Mouse (Mus musculus): Measurements from ENCODE around the gene Fmo5. TPM values are rescaled to one million over a fixed set of nuclear protein-coding genes. Genes with fewer than 3 reads are reported as not detected.

The Fmo5 gene
- polyA plus RNA-seq, 1 experiment from 2014 or later = 50.4 TPM

- Histone ChIP-seq H3K9me3 (ENCODE audit: control insufficient read depth, low read length) (no peaks in the 10 kb centered on the region), H3K4me1 (ENCODE audit: control insufficient read depth, insufficient read depth, low read length) (peaks cover 7% of the 10 kb centered on the region), H3K4me3 (ENCODE audit: low read length) (peak overlapping the region; percentile 91), H3K27me3 (replicated peaks; ENCODE audit: control insufficient read depth, insufficient read depth, low read length) (no peaks in the 10 kb centered on the region), H3K27ac (ENCODE audit: low read length) (peak overlapping the region; percentile 95), H3K9ac (ENCODE audit: low read depth, low read length) (peak overlapping the region; percentile 94), H3K36me3 (ENCODE audit: control insufficient read depth, insufficient read depth, low read length) (no peaks in the 10 kb centered on the region), H3K4me2 (ENCODE audit: low read depth, low read length) (peak overlapping the region; percentile 83)
- 4% methylated on average over 20 of the region's 20 CpGs for WGBS
- peak; percentile 11 for ATAC-seq
Measured at GRCm38 (mm10) chr3:97609201-97609844, 19.3 kb upstream of the Fmo5 start.

- peak; percentile 94 for ATAC-seq
- WGBS = under 1% methylated on average over 56 of the region's 56 CpGs
Measured at GRCm38 (mm10) chr3:97609845-97610410, 18.7 kb upstream of the Fmo5 start, which contains the start of gene Chd1l. Gene Chd1l (minus strand): TSS chr3:97610203.

DNA sequence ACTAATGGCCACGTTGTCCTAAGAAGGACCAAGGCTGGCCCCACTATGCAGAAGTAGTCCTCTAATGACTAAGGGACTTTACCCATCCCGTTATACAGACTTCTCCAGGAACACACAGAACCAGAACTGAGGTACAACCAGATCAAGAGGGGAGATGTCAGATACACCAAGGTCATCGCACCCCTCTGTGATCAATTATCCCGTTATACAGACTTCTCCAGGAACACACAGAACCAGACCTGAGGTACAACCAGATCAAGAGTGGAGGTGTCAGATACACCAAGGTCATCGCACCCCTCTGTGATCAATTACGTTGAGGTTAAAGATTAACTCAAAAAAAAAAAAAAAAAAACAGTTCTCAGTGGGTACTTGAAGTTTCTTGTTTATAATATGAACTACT, 17.6 kb upstream of the Fmo5 start:
- H3K9me3 ChIP-seq (ENCODE audit: control insufficient read depth, low read length) = no peaks in the 10 kb centered on the region
- WGBS = 64% methylated on average over 6 of the region's 6 CpGs
- H3K4me1 ChIP-seq (ENCODE audit: control insufficient read depth, insufficient read depth, low read length) = peaks cover 7% of the 10 kb centered on the region
- H3K4me2 ChIP-seq (ENCODE audit: low read depth, low read length) = no peak overlapping the region
- H3K36me3 ChIP-seq (ENCODE audit: control insufficient read depth, insufficient read depth, low read length) = no peaks in the 10 kb centered on the region
- no peaks in the 10 kb centered on the region for H3K27me3 ChIP-seq (replicated peaks; ENCODE audit: control insufficient read depth, insufficient read depth, low read length)
- no peak overlapping the region for H3K4me3 ChIP-seq (ENCODE audit: low read length)
- no peak overlapping the region for H3K9ac ChIP-seq (ENCODE audit: low read depth, low read length)
- no peak overlapping the region for H3K27ac ChIP-seq (ENCODE audit: low read length)
- no peak for ATAC-seq

More at GRCm38 (mm10) chr3:97609845-97610410, 18.7 kb upstream of the Fmo5 start, which contains the start of gene Chd1l:
- H3K9me3 ChIP-seq (ENCODE audit: control insufficient read depth, low read length) = no peaks in the 10 kb centered on the region
- H3K4me1 ChIP-seq (ENCODE audit: control insufficient read depth, insufficient read depth, low read length) = peaks cover 7% of the 10 kb centered on the region
- peak within 1 kb of the TSS; percentile 94 for H3K9ac ChIP-seq (ENCODE audit: low read depth, low read length)
- H3K27me3 ChIP-seq (replicated peaks; ENCODE audit: control insufficient read depth, insufficient read depth, low read length) = no peaks in the 10 kb centered on the region
- no peaks in the 10 kb centered on the region for H3K36me3 ChIP-seq (ENCODE audit: control insufficient read depth, insufficient read depth, low read length)
- H3K27ac ChIP-seq (ENCODE audit: low read length) = peak within 1 kb of the TSS; percentile 95
- peak within 1 kb of the TSS; percentile 91 for H3K4me3 ChIP-seq (ENCODE audit: low read length)
- peak within 1 kb of the TSS; percentile 83 for H3K4me2 ChIP-seq (ENCODE audit: low read depth, low read length)

DNA sequence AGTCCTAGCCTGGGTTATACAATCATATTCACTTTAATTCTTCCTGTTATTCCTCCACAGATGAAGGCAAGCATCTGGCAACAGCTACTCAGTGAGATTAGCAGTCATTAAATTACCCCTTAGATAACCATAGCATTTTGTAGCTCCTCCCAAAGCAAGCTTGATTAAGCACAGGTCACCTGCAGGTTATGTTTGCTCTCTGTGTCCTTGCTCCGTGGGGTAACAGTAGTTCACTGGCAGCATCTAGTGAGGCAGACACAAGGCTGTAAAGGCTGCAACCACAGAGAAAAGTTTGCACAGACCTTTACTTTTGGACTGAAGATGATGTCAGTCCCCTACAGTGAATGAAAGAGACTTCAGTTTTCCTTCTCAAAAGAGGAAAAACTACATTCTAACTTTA, 13.4 kb upstream of the Fmo5 start:
- ATAC-seq = peak; percentile 90
- H3K4me1 ChIP-seq (ENCODE audit: control insufficient read depth, insufficient read depth, low read length) = peaks cover 4% of the 10 kb centered on the region; the same call in 1 of the 2 replicates
- 11% methylated on average over 1 of the region's 1 CpGs for WGBS
- no peak overlapping the region for H3K4me2 ChIP-seq (ENCODE audit: low read depth, low read length)
- no peak overlapping the region for H3K4me3 ChIP-seq (ENCODE audit: low read length)
- H3K9me3 ChIP-seq (ENCODE audit: control insufficient read depth, low read length) = no peaks in the 10 kb centered on the region
- no peaks in the 10 kb centered on the region for H3K36me3 ChIP-seq (ENCODE audit: control insufficient read depth, insufficient read depth, low read length)
- H3K27ac ChIP-seq (ENCODE audit: low read length) = peak overlapping the region; percentile 34; the same call in 1 of the 2 replicates
- no peaks in the 10 kb centered on the region for H3K27me3 ChIP-seq (replicated peaks; ENCODE audit: control insufficient read depth, insufficient read depth, low read length)
- H3K9ac ChIP-seq (ENCODE audit: low read depth, low read length) = no peak overlapping the region; the same call in 1 of the 2 replicates

GRCm38 (mm10) chr3:97615933-97616332, 12.7 kb upstream of the Fmo5 start:
- H3K9ac ChIP-seq (ENCODE audit: low read depth, low read length) = no peak overlapping the region
- no peaks in the 10 kb centered on the region for H3K4me1 ChIP-seq (ENCODE audit: control insufficient read depth, insufficient read depth, low read length)

GRCm38 (mm10) chr3:97617091-97617825, 11.3 kb upstream of the Fmo5 start:
- Histone ChIP-seq H3K27ac (ENCODE audit: low read length) (peak overlapping the region; percentile 58), H3K36me3 (ENCODE audit: control insufficient read depth, insufficient read depth, low read length) (no peaks in the 10 kb centered on the region), H3K27me3 (replicated peaks; ENCODE audit: control insufficient read depth, insufficient read depth, low read length) (no peaks in the 10 kb centered on the region), H3K4me3 (ENCODE audit: low read length) (no peak overlapping the region), H3K9ac (ENCODE audit: low read depth, low read length) (no peak overlapping the region), H3K4me1 (ENCODE audit: control insufficient read depth, insufficient read depth, low read length) (no peaks in the 10 kb centered on the region), H3K4me2 (ENCODE audit: low read depth, low read length) (no peak overlapping the region), H3K9me3 (ENCODE audit: control insufficient read depth, low read length) (no peaks in the 10 kb centered on the region)
- ATAC-seq = no peak
- 96% methylated on average over 18 of the region's 19 CpGs for WGBS

More at GRCm38 (mm10) chr3:97615933-97616332, 12.7 kb upstream of the Fmo5 start:
- H3K27ac ChIP-seq (ENCODE audit: low read length) = no peak overlapping the region
- WGBS = 81% methylated on average over 4 of the region's 4 CpGs
- no peak for ATAC-seq
- no peak overlapping the region for H3K4me3 ChIP-seq (ENCODE audit: low read length)
- H3K4me2 ChIP-seq (ENCODE audit: low read depth, low read length) = no peak overlapping the region
- H3K27me3 ChIP-seq (replicated peaks; ENCODE audit: control insufficient read depth, insufficient read depth, low read length) = no peaks in the 10 kb centered on the region
- no peaks in the 10 kb centered on the region for H3K36me3 ChIP-seq (ENCODE audit: control insufficient read depth, insufficient read depth, low read length)
- H3K9me3 ChIP-seq (ENCODE audit: control insufficient read depth, low read length) = no peaks in the 10 kb centered on the region

DNA sequence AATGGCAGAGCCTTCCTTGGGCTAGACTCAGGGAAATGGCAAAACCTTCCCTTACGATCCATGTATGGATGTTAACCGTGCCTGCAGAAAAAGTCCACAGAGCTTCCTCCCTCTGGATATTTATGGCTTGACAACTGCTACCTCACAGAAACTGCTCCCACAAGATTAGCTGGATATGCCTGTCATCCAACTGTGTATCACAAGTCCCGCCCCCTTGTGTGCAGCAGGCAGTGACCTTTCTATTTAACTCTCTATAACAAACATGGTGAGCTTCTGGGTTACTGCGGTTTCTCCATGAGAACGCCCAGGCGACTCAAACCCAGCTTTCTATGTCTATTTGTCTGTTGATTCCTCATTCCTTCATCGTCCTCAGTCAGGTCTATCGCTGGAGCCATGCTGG, 10.7 kb upstream of the Fmo5 start:
- Histone ChIP-seq H3K9me3 (ENCODE audit: control insufficient read depth, low read length) (no peaks in the 10 kb centered on the region), H3K4me3 (ENCODE audit: low read length) (no peak overlapping the region), H3K4me1 (ENCODE audit: control insufficient read depth, insufficient read depth, low read length) (no peaks in the 10 kb centered on the region), H3K9ac (ENCODE audit: low read depth, low read length) (no peak overlapping the region), H3K27ac (ENCODE audit: low read length) (peak overlapping the region; percentile 82), H3K36me3 (ENCODE audit: control insufficient read depth, insufficient read depth, low read length) (no peaks in the 10 kb centered on the region), H3K4me2 (ENCODE audit: low read depth, low read length) (no peak overlapping the region; the same call in 1 of the 2 replicates), H3K27me3 (replicated peaks; ENCODE audit: control insufficient read depth, insufficient read depth, low read length) (no peaks in the 10 kb centered on the region)
- WGBS = 58% methylated on average over 8 of the region's 8 CpGs
- peak; percentile 59 for ATAC-seq

DNA sequence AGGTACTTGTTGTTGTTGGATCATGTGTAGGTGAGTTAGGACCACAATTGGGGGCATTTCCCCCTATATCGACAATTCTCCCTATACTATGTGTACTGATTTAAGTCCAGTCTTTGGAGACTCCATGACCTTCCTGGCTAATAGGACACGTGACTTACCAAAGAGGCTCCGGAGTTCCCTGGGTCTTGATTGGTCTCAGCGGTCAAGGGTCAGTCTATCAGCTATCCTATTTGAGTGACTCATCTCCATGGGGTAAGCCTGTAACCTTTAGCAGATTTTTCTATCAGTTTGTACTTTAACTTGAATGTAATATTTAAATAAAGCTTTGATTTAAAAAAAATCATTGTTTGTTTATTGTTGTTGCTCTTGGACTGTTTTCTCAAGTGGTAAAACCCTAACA, 7.9 kb upstream of the Fmo5 start:
- WGBS = 70% methylated on average over 4 of the region's 4 CpGs
- ATAC-seq = peak; percentile 67
- H3K9ac ChIP-seq (ENCODE audit: low read depth, low read length) = no peak overlapping the region
- H3K36me3 ChIP-seq (ENCODE audit: control insufficient read depth, insufficient read depth, low read length) = no peaks in the 10 kb centered on the region
- no peak overlapping the region for H3K4me2 ChIP-seq (ENCODE audit: low read depth, low read length)
- H3K4me1 ChIP-seq (ENCODE audit: control insufficient read depth, insufficient read depth, low read length) = no peaks in the 10 kb centered on the region
- H3K9me3 ChIP-seq (ENCODE audit: control insufficient read depth, low read length) = no peaks in the 10 kb centered on the region
- H3K27ac ChIP-seq (ENCODE audit: low read length) = peak overlapping the region; percentile 52; the same call in 1 of the 2 replicates
- no peaks in the 10 kb centered on the region for H3K27me3 ChIP-seq (replicated peaks; ENCODE audit: control insufficient read depth, insufficient read depth, low read length)
- no peak overlapping the region for H3K4me3 ChIP-seq (ENCODE audit: low read length)

GRCm38 (mm10) chr3:97624611-97625010, 4.0 kb upstream of the Fmo5 start:
- WGBS = 31% methylated on average over 2 of the region's 2 CpGs
- Histone ChIP-seq H3K4me1 (ENCODE audit: control insufficient read depth, insufficient read depth, low read length) (peaks cover 7% of the 10 kb centered on the region), H3K27ac (ENCODE audit: low read length) (no peak overlapping the region), H3K9ac (ENCODE audit: low read depth, low read length) (no peak overlapping the region), H3K36me3 (ENCODE audit: control insufficient read depth, insufficient read depth, low read length) (no peaks in the 10 kb centered on the region), H3K4me3 (ENCODE audit: low read length) (no peak overlapping the region), H3K27me3 (replicated peaks; ENCODE audit: control insufficient read depth, insufficient read depth, low read length) (no peaks in the 10 kb centered on the region), H3K9me3 (ENCODE audit: control insufficient read depth, low read length) (no peaks in the 10 kb centered on the region), H3K4me2 (ENCODE audit: low read depth, low read length) (no peak overlapping the region)
- no peak for ATAC-seq
